Comparison of ENCODE assay signal across 11 mouse cellular contexts in genomic region chr9:75401593-75402504, GRCm38 (mm10). TPM values are rescaled to one million over a fixed set of nuclear protein-coding genes. Genes with fewer than 3 reads are reported as not detected.
DNase-seq lines count a peak whose midpoint lies in the region; ATAC-seq and TF ChIP-seq lines count a peak whose summit lies in the region.
"Had no signal": no experiment of that assay in that cellular context is flagged by ENCODE, and none has a peak within 500 bp of the region (broad histone marks: within the 10 kb centered on the region; RNA-seq: fewer than 3 reads in every experiment).

No protein-coding gene starts in this region.

- ATAC-seq in cerebellum, adult (ENCODE audit: insufficient number of reproducible peaks, low FRiP score, low TSS enrichment): no peak
- peak; percentile 85 for ATAC-seq in inflammation-experienced regulatory T-cells, adult 6 months
- no peak for ATAC-seq in forebrain, embryonic 15.5 days (replicated peaks)

- H3K9ac ChIP-seq in forebrain, embryonic 15.5 days (replicated peaks): no peak overlapping the region
- H3K9ac ChIP-seq: forebrain, embryonic 12.5 days had no signal

- no peak overlapping the region for H3K4me2 ChIP-seq in forebrain, embryonic 15.5 days (replicated peaks)
- H3K4me2 ChIP-seq: forebrain, embryonic 12.5 days had no signal

- no peaks in the 10 kb centered on the region for H3K27me3 ChIP-seq in cerebellum, adult 2 months (ENCODE audit: control insufficient read depth, insufficient read depth, low read length)
- H3K27me3 ChIP-seq in thymus, adult 2 months (ENCODE audit: control insufficient read depth, insufficient read depth, low read length): no peaks in the 10 kb centered on the region
- H3K27me3 ChIP-seq in forebrain, embryonic 15.5 days: no peaks in the 10 kb centered on the region
- H3K27me3 ChIP-seq: forebrain, embryonic 12.5 days had no signal

- H3K4me1 ChIP-seq in cerebellum, adult 2 months (ENCODE audit: control insufficient read depth, insufficient read depth, low read length): peaks cover 15% of the 10 kb centered on the region
- H3K4me1 ChIP-seq in lung, adult 2 months (ENCODE audit: control insufficient read depth, insufficient read depth, low read length): peaks cover 21% of the 10 kb centered on the region
- H3K4me1 ChIP-seq in thymus, adult 2 months (replicated peaks; ENCODE audit: control insufficient read depth, insufficient read depth, low read length): peaks cover 27% of the 10 kb centered on the region
- H3K4me1 ChIP-seq in forebrain, embryonic 15.5 days: peaks cover 43% of the 10 kb centered on the region

- WGBS in cerebellum, adult 2 months: 58% methylated on average over 20 of the region's 20 CpGs
- 35% methylated on average over 20 of the region's 20 CpGs for WGBS in lung, adult 2 months
- 14% methylated on average over 20 of the region's 20 CpGs for WGBS in thymus, adult 2 months
- WGBS in forebrain, embryonic 15.5 days: 80% methylated on average over 20 of the region's 20 CpGs

- H3K36me3 ChIP-seq in thymus, adult 2 months (ENCODE audit: control insufficient read depth, insufficient read depth, low read length): peaks cover 10% of the 10 kb centered on the region
- H3K36me3 ChIP-seq in forebrain, embryonic 15.5 days: peaks cover 13% of the 10 kb centered on the region; the same call in 1 of the 2 replicates

- TF ChIP-seq POLR2A in cerebellum, adult 2 months (IDR thresholded peaks at IDR 0.05; ENCODE audit: borderline replicate concordance, insufficient read depth, low read length): no peak
- TF ChIP-seq POLR2A in lung, adult 2 months (IDR thresholded peaks at IDR 0.05; ENCODE audit: borderline replicate concordance, extremely low read depth, low read depth, low read length): no peak
- no peak for TF ChIP-seq POLR2A in thymus, adult 2 months (IDR thresholded peaks at IDR 0.05; ENCODE audit: control insufficient read depth, extremely low read depth, insufficient read depth, low read length, poor library complexity)

- no peaks in the 10 kb centered on the region for H3K9me3 ChIP-seq in forebrain, embryonic 15.5 days
- H3K9me3 ChIP-seq: forebrain, embryonic 12.5 days had no signal

- no peak for DNase-seq in cerebellum, adult 2 months
- DNase-seq in lung, postnatal 14 days: peak; percentile 18
- no peak for DNase-seq in lung, adult 2 months
- peak; percentile 62 for DNase-seq in thymus, adult 2 months
- no peak for DNase-seq in layer of hippocampus, adult 2 months (ENCODE audit: low spot score in 2 of 2)

- no peak for TF ChIP-seq CTCF in cerebellum, adult 2 months (IDR thresholded peaks at IDR 0.05; ENCODE audit: borderline replicate concordance, insufficient read depth, low read depth, low read length)
- no peak for TF ChIP-seq CTCF in lung, adult 2 months (IDR thresholded peaks at IDR 0.05; ENCODE audit: insufficient read depth, low read length)
- TF ChIP-seq CTCF in thymus, adult 2 months (IDR thresholded peaks at IDR 0.05; ENCODE audit: borderline replicate concordance, control insufficient read depth, extremely low read depth, insufficient read depth, low read length, poor library complexity): no peak
- TF ChIP-seq CTCF in layer of hippocampus, adult 2 months (conservative IDR thresholded peaks at IDR 0.05): no peak

- no peak overlapping the region for H3K4me3 ChIP-seq in cerebellum, adult 2 months (replicated peaks; ENCODE audit: insufficient read depth, low read depth, low read length)
- H3K4me3 ChIP-seq in lung, adult 2 months (replicated peaks; ENCODE audit: extremely low read depth, low read depth, low read length): no peak overlapping the region
- no peak overlapping the region for H3K4me3 ChIP-seq in thymus, adult 2 months (ENCODE audit: control insufficient read depth, insufficient read depth, low read length)
- H3K4me3 ChIP-seq in forebrain, embryonic 15.5 days: no peak overlapping the region
- H3K4me3 ChIP-seq in layer of hippocampus, adult 2 months: no peak overlapping the region
- H3K4me3 ChIP-seq: forebrain, embryonic 12.5 days had no signal

- 0 out of 2 replicates have a peak overlapping the region, but pooled peaks have one; percentile 16 for H3K27ac ChIP-seq in cerebellum, adult 2 months (ENCODE audit: insufficient read depth, low read length)
- peak overlapping the region; percentile 84 for H3K27ac ChIP-seq in thymus, adult 2 months (ENCODE audit: control insufficient read depth, insufficient read depth, low read length)
- no peak overlapping the region for H3K27ac ChIP-seq in forebrain, embryonic 15.5 days (replicated peaks)
- H3K27ac ChIP-seq in layer of hippocampus, adult 2 months: no peak overlapping the region
- H3K27ac ChIP-seq: forebrain, embryonic 12.5 days; macrophage had no signal

RNA-seq across cellular contexts. Expression of gene Mapk6, which starts 8.0 kb away (rescaled TPM):
- 71.3 and 76.0 TPM in 2 replicates for polyA plus RNA-seq in cerebellum, adult 2 months (2012; rRNA removed)
- polyA plus RNA-seq in lung, adult 2 months (2012; rRNA removed): 14.5 and 25.2 TPM in 2 replicates
- 10 to 100 TPM; 34.8 to 50.4 (median 39.5) TPM for polyA plus RNA-seq in inflammation-experienced regulatory T-cells, adult 6 months (2017; shearing (Covaris generic))
- 31.7 and 38.4 TPM in 2 replicates for polyA plus RNA-seq in thymus, adult 2 months (2012; rRNA removed)
- 137 and 138 TPM in 2 replicates for polyA plus RNA-seq in forebrain, embryonic 15.5 days (2015; fragmentation: Nextera tagmentation; extraction: Ambion mirVana)
- 10 to 100 TPM; 23.5 to 24.8 TPM for total RNA-seq in layer of hippocampus, adult 2 months (2021)

RNA-seq across cellular contexts. Expression of gene Leo1, which starts 39.5 kb away (rescaled TPM):
- polyA plus RNA-seq in cerebellum, adult 2 months (2012; rRNA removed): 26.9 and 31.6 TPM in 2 replicates
- polyA plus RNA-seq in lung, adult 2 months (2012; rRNA removed): 2.5 and 4.1 TPM in 2 replicates
- polyA plus RNA-seq in inflammation-experienced regulatory T-cells, adult 6 months (2017; shearing (Covaris generic)): 10 to 100 TPM; 29.1 to 46.7 (median 39.9) TPM
- polyA plus RNA-seq in thymus, adult 2 months (2012; rRNA removed): 6.7 and 9.0 TPM in 2 replicates
- 40.6 and 40.7 TPM in 2 replicates for polyA plus RNA-seq in forebrain, embryonic 15.5 days (2015; fragmentation: Nextera tagmentation; extraction: Ambion mirVana)
- 10 to 100 TPM; 24.1 to 24.3 TPM for total RNA-seq in layer of hippocampus, adult 2 months (2021)

RNA-seq across cellular contexts. Expression of gene Bcl2l10, which starts 54.3 kb away (rescaled TPM):
- 0.17 and 0.25 TPM in 2 replicates for polyA plus RNA-seq in cerebellum, adult 2 months (2012; rRNA removed)
- 0.09 TPM in 1 of 2 replicates, not detected in the other for polyA plus RNA-seq in lung, adult 2 months (2012; rRNA removed)
- not detected for polyA plus RNA-seq in inflammation-experienced regulatory T-cells, adult 6 months (2017; shearing (Covaris generic))
- polyA plus RNA-seq in thymus, adult 2 months (2012; rRNA removed): not detected in 2 replicates
- not detected in 2 replicates for polyA plus RNA-seq in forebrain, embryonic 15.5 days (2015; fragmentation: Nextera tagmentation; extraction: Ambion mirVana)
- not detected for total RNA-seq in layer of hippocampus, adult 2 months (2021)
- polyA plus RNA-seq: C2C12; forebrain, embryonic 12.5 days; macrophage had no signal

Comparison
In these comparisons a context has a peak if more than half of its experiments do, and no peak if none do; other contexts are left out.
1. DNase-seq: peak in lung, postnatal 14 days (single experiment) and thymus, adult 2 months (single experiment); none in cerebellum, adult 2 months (0 of 2), lung, adult 2 months (single experiment) and layer of hippocampus, adult 2 months (0 of 2).
2. H3K27ac ChIP-seq: peak in cerebellum, adult 2 months (single experiment) and thymus, adult 2 months (single experiment); none in forebrain, embryonic 15.5 days (single experiment) and layer of hippocampus, adult 2 months (single experiment).